Mouse (Mus musculus) cerebral cortex, adult 2 months (tissue): ENCODE measurements around the gene Fzd2.

ENCODE experiments used
- WGBS: fragments of 180-500 bp; shearing (Covaris S2); methylation state at CpG from one replicate; pipeline ENCODE4 v1.1.7; 2018; 5-methylcytosine and 5-hydroxymethylcytosine counted together

Gene Fzd2

DNA sequence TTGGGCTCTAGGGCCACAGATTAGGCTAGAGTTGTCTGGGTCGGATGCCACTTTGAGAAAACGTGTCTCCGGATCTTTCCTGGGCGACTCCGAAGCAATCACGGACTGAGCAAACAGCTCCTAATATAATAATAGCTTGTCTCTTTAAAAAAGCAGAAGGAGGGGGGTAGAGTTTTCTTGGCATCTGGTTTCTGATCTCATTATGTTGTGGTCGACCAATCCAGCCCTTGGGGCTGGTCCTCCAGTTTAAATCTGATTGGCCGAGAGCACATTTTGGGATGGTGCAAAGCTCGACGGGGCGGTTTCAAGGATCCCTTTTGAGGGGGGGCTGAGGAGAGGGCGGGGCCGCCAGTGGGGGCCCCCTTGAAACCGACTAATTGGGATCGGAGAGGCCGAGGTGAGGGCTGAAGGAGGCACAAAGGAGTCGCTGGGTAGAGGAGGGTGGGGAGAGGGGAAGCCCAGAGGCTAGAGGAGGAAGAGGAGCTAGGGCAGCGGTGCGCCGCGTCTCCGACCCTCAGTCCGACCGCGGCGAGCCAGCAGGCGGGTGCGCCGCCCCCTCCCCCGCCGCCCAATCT, at the start of gene Fzd2:
Fzd2 (plus strand) TSS at position 387 of the 575 bp plus-strand sequence.
- under 1% methylated on average over 31 of the region's 31 CpGs for WGBS

DNA sequence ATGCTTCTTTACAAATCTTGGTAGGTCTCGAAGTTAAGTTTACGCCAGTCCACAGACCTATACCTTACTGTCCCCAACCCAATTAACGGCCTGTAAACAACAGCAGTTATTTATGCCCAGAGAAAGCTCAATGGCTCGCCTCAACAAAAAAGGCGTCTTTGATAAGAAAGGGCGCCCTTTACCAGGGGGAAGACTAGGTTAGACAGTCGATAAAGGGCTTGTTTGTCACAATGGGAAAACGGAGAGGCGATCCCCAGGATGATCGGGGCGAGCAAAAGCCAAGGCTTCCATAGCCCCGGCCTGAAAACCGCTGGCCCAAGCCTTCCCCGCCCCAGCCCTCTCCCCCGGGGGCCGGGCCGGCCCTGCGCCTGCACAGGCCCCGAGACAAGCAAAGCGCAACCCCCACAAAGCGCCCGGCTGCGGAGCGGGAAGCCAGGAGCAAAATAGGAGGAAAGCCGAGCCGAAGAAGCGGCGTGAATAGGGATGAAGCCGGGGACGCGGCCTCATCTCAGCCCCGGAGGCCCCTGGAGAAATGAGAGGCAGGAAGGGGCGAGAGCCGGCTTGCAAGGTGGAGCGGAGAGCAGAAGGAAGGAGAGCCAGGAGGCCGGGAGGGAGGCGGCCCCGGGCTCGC, 48.7 kb upstream of the Fzd2 start:
- WGBS = under 1% methylated on average over 39 of the region's 39 CpGs

DNA sequence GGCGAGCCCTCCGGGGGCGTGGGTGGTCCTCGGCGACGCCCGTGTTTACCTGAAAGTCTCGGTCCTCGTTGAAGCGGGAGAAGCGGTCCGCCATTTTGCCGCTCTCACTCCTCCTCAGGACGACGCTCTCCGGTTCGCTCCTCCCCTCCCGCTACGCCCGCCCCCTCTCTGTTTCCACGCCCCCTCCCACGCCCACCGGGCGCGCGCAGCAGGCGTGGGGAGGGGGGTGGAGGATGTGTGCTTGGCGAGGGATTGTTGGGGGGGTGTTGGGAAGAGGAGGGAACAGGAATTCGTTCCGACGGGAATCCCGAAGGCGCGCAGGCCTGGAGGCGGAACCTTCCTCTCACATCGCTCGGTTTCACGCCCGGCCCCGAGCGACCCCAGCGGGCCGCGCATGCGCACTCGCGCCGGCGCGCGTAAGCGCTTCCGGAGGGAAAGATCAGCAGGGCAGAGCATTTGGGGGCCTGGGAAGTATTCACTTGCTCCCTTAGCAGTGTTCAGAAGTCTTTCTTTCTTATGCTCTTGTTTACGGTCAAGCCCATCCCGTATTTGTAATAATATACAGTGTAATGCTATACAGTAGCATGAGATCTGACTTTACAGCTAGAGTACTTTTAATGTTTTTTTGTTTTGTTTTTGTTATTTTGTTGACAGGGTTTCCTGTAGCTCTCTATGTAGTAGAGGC, 48.0 kb upstream of the Fzd2 start, which contains the start of gene Gpatch8:
Gpatch8 (minus strand) TSS at position 362 of the 685 bp plus-strand sequence.
- under 1% methylated on average over 48 of the region's 55 CpGs for WGBS

DNA sequence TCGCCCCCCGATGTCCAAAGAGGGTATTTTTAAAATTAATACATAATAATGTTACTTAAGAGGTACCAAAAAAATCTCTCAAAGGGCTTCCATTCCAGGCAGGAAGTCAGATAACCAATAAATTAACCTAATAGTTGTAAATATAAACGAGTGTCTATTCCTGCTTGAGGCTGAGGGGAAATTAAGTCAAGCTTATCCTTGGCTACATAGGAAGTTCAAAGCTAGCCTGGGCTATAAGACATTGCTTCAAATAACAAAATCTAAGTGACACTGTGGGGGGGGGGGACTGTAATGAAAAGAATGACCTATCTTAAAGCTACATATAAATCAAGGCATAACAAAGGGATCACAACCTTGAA, 47.5 kb upstream of the Fzd2 start:
- 19% methylated on average over 3 of the region's 3 CpGs for WGBS

DNA sequence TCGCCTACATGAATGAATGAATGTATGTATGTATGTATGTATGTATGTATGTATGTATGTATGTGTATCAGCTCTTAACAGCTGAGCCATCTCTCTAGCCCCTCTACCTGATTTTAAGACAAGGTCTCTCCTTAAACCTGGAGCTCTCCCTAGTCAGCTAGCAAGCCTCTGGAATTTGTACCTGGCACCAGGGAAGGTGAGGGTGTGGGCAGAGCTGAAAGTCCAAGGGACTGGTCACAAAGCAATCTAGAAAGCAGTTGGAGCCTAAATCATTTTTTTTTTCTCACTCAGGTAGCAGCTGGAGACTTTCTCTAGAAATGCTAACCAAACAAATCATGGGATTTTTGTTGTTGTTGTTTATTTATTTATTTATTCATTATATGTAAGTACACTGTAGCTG, 46.8 kb upstream of the Fzd2 start:
- 93% methylated on average over 1 of the region's 1 CpGs for WGBS

DNA sequence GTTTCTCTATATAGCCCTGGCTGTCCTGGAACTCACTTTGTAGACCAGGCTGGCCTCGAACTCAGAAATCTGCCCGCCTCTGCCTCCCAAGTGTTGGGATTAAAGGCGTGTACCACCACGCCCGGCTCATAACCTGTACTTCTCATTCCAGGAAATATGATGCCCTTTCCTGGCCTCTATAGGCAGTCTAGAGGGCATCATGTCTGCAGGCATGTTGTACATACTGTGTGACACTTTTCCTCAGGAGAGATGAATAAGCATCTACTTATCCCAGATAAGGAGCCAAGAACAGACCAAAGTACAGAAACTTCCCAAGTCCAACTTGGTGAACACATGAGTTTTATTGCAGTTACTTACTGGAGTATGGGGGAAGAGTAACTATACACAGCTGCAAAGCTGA, 45.5 kb upstream of the Fzd2 start:
- WGBS = 89% methylated on average over 5 of the region's 5 CpGs

DNA sequence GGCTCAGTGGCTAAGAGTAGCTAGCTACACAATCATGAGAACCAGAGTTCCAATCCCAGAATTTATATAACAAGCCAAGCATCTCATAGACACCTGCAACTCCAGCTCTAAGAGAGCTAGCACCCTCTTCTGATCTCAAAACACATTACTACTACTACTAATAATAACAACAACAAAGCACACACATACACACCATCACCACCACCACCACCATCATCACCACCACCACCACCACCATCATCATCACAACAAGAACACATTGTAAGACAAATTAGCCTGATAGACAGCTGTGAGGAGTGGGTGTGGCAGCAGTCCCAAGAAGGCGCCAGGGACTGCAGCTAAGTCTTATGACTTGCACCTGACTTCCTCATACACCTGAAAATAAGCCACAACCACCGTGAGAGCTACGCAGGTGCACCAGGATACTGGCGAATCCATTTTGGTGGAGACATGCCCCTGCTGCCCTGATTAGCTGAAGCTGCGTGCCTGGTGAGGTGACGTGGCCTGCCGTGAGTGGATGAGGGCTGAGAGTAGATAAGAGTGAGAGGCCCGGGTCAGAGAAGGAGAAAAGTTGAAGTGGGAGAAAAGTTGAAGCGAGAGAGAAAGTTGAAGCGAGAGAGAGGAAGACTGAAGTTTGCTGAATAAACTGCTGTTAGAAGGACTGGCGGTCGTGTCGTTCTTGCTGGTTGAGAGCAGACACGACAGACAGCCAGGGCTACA, 39.1 kb upstream of the Fzd2 start:
- WGBS = 89% methylated on average over 14 of the region's 14 CpGs

DNA sequence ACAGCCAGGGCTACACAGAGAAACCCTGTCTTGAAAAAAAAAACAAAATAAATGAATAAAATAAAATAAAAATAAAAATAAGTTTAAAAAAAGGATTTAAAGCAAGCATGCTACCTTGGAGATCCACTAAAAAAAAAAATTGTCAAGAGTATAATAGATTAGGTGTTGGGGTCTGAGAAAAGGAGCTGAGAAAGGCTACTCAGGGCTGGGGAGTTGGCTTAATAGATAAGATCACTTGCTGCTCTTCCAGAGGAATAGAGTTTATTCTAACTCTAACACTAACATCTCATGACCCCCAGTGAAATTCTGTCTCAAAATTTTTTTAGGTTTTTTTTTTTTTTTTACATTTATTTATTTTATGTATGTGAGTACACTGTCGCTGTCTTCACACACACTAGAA, 37.9 kb upstream of the Fzd2 start:
- 73% methylated on average over 1 of the region's 1 CpGs for WGBS

DNA sequence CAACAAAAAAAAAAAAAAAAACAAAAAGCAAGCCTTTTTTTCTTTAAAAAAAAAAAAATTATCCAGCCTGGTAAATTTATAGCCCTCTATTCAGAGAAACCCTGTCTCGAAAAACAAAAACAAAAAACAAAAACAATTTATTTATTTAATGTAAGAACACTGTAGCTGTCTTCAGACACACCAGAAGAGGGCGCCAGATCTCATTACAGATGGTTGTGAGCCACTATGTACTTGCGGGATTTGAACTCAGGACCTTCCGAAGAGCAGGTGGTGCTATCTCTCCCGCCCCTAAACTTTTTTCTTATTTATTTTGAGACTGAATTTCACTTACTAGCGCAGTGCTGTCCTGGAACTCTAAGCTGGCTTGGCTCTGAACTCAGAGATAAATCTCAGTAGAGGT, 37.0 kb upstream of the Fzd2 start:
- 88% methylated on average over 6 of the region's 6 CpGs for WGBS

DNA sequence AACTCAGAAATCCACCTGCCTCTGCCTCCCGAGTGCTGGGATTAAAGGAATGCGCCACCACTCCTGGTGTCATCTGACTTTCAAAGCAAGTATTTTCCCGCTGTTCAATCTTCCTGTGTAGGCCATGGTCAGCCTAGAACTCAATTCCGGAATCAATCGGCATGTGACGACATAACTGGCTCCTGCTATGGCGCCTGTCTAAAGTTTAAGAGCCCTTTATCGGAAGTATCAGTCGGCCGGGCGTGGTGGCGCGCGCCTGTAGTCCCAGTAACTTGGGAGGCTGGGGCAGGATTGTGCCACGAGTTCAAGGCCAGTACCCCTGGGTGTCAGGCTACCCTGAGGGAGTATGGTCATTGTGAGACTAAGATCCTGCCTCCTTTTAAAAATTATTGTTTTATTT, 36.5 kb upstream of the Fzd2 start:
- WGBS = 96% methylated on average over 15 of the region's 15 CpGs

DNA sequence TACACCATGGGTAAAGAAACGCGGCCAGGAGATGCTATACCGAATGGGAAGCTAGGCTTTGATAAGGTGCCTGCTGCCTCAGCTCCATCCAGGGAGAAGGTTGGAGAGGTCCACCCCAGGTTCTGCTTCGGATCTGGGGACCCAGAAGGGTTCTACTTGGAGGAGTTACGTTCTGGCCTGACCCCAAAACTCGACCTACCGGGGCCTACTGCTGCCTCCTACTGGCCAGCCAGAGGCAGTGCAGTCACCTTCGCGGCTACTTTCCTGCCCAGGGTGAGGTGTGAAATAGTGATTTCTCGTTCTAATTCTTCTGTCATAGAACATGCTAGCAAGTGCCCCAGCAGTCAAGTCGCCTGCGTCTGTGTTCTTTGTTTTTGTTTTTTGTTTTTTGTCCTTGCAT, 36.0 kb upstream of the Fzd2 start:
- 81% methylated on average over 12 of the region's 12 CpGs for WGBS

DNA sequence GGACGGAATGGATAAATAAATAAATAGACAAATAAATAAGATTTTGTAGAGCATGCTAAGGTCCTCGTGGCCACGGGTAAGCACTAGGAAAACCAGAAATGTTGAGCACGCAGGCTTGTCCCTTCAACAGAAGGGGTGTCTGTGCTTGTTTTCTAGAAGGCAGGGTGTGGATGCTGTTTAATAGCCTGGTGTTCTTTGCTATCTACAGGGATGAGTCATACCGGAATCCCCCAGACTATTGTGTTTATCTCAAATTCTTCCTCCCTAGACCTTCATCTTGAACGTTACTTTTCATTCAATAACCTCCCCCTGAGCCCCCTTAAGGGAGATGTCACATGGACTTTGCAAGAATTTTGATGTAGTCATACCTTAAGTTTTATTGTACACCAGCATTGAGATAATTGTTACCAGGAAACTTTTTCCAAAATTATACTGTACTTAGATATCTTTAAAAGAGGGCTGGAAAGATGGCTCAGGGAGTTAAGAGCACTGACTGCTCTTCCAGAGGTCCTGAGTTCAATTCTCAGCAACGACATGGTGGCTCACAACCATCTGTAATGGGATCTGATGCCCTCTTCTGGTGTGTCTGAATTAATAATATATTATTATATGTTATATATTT, 35.3 kb upstream of the Fzd2 start:
- WGBS = 83% methylated on average over 7 of the region's 7 CpGs

DNA sequence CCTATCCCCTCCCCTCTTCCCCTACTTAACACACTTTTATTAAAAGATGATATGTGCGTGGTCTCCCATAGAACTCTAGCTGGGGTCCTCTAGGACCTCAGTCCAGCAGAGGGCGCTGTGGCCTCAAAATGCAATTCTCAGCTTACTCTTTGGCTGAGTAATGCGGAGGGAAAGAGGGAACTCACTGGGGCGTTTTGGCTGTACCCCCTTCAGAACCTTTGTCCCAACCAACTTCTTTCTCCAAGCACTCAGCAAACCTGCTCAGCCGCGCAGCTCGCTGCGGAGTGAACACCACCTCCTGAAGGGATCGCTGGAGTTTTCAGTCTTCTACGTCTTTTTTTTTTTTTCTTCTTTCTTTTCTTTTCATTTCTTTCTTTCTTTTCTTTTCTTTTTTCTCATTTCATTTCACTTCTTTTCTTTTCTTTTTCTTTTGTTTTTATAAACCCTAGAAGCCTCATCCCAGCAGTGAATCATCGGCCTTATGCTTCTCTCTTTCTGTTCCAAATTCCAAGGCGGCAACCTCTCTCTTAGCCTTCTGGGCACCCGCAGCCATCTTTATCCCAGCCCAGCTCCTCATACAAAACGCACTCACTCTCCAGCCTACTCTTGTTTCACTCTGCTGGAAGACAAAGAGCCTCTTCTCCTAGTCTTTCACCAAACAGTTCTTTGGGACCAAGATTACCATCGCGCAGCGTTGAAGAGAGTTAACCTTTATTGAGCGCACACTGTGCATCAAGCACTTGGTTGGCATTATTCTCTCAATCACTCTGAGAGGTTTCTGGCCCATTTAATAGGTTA, 31.1 kb upstream of the Fzd2 start:
- 9% methylated on average over 18 of the region's 18 CpGs for WGBS

DNA sequence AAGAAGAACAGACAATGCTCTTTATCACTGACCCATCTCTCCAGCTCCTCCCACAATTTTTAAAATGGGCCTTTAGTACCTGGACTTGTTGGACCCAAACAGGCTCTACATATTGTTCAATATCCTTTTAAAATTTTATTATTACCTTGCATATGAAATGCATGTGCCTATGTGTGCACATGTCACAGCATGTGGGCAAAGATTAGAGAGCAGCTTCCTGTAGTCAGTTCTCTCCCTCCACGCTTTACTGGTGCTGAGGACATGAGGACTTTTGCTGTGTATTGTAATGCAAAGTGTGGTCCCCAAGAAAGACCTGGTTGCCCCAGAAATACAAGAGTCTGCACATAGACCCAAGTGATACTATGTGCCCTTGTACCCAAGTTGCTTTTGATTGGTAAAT, 29.2 kb upstream of the Fzd2 start:
- WGBS = 79% methylated on average over 1 of the region's 1 CpGs

DNA sequence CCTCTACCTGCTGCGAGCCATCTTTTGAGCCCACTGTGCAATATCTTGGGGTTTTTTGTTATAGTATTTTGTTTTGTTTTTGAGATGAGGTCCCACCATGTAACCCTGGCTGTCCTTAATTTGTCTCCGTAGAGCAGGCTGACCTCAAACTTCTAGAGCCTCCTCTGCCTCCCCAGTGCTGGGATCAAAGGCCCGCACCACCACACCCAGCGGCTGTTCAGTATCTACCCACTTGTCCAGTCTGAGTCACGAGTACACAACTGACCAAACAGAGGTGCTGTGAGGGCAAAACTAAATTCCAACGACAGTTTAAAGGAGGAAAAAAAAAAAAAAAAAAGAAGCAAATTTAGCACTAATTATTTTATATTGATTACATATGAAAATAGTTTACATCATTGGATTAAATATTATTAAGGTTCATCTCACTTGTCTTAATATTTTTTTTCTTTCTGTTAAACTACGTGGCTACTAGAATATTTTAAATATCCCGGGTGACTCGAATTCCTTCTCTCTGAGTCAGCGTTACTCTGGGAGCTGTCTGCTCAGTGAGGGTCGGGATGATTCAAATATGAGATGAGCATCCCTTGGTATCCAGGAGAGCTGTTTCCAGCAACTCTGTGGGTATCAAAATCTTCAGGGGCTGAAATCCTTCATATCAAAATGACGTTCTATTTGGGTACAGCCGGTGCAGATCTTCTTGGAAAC, 28.0 kb upstream of the Fzd2 start:
- WGBS = 71% methylated on average over 13 of the region's 13 CpGs

DNA sequence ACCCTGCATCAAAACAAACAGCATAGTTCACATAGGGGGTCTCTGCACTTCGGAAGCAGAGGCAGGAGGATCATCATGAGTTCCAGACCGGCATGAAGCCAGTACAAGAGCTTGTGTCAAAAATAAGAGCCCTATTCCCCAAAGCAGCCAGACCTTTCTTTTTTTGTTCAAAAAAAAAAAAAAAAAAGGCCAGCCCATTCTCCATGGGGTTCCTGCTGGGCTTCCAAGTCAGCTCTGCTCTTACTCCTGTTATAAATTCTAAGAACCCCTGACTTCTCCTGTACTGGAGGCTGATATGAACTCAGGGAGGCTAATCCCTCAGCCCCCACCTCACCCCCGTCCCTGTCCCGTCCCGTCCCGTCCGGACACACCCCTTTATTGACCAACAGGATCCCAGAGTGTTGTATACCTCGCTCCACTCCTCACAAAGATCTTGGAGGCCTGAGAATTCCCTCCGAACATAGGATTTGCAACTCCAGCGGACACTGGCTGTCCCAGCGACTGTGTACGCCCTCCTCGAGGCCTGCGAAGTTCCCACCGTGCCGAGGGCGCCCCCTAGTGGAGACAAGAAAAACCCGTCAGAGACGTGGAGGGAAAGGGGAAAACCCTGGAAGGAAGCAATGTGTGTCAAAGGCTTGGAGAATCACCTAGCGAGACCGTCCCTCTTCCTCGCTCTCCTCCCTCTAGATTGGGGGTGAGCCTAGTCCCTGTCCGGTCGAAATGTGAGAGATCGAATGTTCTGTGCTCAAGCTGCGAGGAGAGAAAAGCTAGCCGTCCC, 25.7 kb upstream of the Fzd2 start:
- 9% methylated on average over 27 of the region's 27 CpGs for WGBS

DNA sequence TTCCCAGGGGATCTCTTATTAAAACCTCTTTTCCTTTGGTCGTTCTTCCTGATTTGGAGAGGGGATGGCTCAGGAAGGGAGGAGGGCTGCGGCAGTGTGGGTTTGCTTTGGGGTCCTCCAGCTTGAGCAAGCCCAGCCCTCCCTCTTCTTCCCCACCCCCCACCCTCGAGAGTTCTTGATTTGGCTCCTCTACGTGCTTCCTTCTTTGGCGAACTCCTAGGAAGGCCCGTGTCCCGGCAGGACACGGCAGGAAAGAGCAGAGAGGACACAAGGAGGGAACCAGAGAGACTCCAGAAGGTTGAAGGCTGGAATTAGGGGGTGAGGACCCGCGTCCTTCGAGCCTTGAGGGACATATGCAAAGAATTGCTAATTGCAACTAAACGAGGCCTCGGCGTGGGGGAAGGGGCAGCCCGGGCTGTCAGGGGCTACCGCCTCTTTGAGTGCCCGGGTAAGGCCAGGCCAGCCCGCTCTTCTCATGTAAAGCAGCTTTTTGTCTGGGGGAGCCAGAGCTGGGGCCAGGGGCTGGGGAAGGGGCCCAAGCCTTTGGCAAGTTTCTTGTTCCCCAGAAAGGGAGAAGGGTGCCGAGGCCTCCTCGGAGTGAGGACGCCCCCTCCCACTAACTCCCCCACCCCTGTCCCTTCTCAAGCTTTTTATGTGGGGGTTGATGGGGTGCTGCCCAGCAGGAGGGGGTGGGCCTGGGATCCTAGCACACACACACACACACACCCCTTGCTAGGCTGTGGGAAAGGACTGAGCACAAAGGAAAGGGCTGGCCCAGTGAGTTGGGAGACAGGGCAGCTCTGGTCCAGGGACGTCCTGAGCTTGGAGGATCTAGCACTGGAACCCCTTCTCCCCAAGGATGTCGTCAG, 24.8 kb upstream of the Fzd2 start, which contains the start of gene Gm11627:
Gm11627 (minus strand) TSS at position 297 of the 869 bp plus-strand sequence.
- 25% methylated on average over 23 of the region's 23 CpGs for WGBS

DNA sequence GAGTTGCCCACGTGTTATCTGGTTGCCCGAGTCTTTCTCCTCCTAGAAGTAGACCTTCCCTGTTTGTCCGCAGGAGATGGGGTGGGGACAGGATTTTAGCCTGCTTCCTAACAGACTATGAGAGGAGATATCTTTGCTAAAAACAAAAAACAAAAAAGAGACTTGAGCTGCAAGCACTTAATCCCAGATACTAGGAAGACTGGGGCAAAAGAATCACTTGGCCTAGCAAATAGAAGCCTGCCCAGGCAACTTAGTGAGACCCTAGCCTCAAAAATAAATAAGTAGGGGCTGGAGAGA, 24.2 kb upstream of the Fzd2 start:
- WGBS = 65% methylated on average over 3 of the region's 3 CpGs
